Mouse (Mus musculus) stomach, embryonic 15.5 days (tissue): ENCODE measurements around the gene Tbcd. TPM values are rescaled to one million over a fixed set of nuclear protein-coding genes. Genes with fewer than 3 reads are reported as not detected.

Experiments
- ATAC-seq: fragments of 200-750 bp; cut with Nextera tagmentation; 2 replicates; pipeline ENCODE4 v1.8.0; 2017; ENCODE audit warnings: low read depth, moderate number of reproducible peaks, moderate TSS enrichment; ENCODE audit not compliant: insufficient read depth, low FRiP score
- H3K27ac ChIP-seq: fragments of 300-500 bp; sonication (generic); 2 replicates; pipeline ENCODE4 v1.5.1; 2015; ENCODE audit warnings: mild to moderate bottlenecking, inconsistent platforms
- H3K27me3 ChIP-seq: fragments of 300-500 bp; sonication (generic); replicated peaks from 2 replicates; pipeline ENCODE4 v1.6.1; 2015; ENCODE audit warnings: inconsistent platforms
- H3K36me3 ChIP-seq: fragments of 300-500 bp; sonication (generic); 2 replicates; pipeline ENCODE4 v1.6.1; 2015; ENCODE audit warnings: inconsistent platforms
- H3K4me1 ChIP-seq: fragments of 300-500 bp; sonication (generic); 2 replicates; pipeline ENCODE4 v1.6.1; 2015; ENCODE audit warnings: inconsistent platforms
- H3K4me2 ChIP-seq: fragments of 300-500 bp; sonication (generic); 2 replicates; pipeline ENCODE4 v1.6.1; 2015; ENCODE audit warnings: mild to moderate bottlenecking, inconsistent platforms
- H3K4me3 ChIP-seq: fragments of 300-500 bp; sonication (generic); replicated peaks from 2 replicates; pipeline ENCODE4 v1.5.1; 2015; ENCODE audit warnings: inconsistent platforms
- H3K9ac ChIP-seq: fragments of 300-500 bp; sonication (generic); 2 replicates; pipeline ENCODE4 v1.6.1; 2015; ENCODE audit warnings: inconsistent platforms
- H3K9me3 ChIP-seq: fragments of 300-500 bp; sonication (generic); 2 replicates; pipeline ENCODE4 v1.6.1; 2016; ENCODE audit warnings: inconsistent platforms
- WGBS: fragments of 180-500 bp; shearing (Covaris S2); methylation state at CpG from one replicate; pipeline ENCODE4 v1.1.7; 2015; 5-methylcytosine and 5-hydroxymethylcytosine counted together
- polyA plus RNA-seq: library from polyadenylated mRNA; unstranded; fragments of >200 nt; fragmentation: Nextera tagmentation; extraction: Ambion mirVana; gene quantifications from 2 replicates; pipeline ENCODE4 v1.2.1, GENCODE M21; 2015

Gene Tbcd
- polyA plus RNA-seq, 1 experiment from 2014 or later, result 34.6 TPM

DNA sequence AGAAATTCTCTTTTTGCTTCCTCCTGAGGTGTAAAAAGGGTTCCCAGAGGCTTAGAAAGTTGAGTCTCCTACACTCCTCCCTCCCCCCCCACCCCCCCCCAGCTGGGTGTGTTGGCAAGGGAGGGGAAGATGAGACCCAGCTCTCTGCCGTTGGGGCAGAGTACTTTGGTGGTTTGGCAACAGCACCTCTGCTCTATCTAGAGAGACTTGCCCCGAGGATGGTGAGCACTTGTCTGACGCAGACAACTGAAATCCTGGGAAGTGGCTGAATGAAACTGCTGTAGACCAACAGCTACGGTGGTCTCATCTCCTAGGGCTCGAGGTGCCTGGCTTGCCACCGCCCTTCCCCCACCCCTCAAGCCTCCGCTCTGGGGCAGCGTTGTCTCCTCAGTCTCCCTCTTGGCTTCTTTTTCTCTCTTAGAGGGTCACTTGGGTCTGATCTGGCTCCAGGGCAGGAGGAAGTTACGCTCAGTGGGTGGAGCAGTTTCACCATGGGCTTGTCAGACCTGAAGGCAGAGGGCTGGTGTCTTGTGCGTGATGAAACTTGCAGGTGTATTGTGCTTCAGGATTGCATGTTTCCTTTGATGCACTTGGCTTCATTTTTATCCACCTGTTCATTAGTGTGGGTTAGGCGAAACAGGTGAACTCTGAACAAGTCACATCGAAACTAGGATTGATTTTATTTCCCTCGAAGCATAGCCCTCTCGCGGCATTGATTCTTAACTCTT, 27.9 kb downstream of the Tbcd start:
- Histone ChIP-seq H3K27ac (peak overlapping the region; percentile 63), H3K4me3 (no peak overlapping the region), H3K9me3 (no peaks in the 10 kb centered on the region), H3K9ac (no peak overlapping the region), H3K27me3 (no peaks in the 10 kb centered on the region), H3K4me2 (no peak overlapping the region), H3K4me1 (no peaks in the 10 kb centered on the region), H3K36me3 (peaks cover 11% of the 10 kb centered on the region; the same call in 1 of the 2 replicates)
- 82% methylated on average over 15 of the region's 15 CpGs for WGBS
- ATAC-seq, result no peak

DNA sequence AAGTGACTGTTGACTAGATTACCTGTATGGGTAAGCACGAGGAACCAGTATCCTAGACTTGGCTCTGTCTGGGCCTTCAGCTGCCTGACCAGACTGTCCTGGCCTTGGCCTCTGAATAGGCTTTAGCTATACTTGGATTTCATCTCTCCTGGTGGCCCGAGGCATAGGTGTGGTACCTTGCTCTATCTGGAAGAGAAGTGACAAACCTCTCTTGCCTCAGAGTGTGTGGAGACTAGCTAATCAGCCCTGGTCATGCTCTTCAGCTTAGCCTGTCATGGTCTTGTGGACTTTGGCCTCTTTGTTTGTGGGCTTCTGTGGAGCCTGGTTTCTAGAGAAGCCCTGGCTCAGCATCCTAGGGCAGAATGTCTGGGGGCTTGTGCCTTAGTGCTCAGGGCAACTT, 29.4 kb downstream of the Tbcd start:
- no peaks in the 10 kb centered on the region for H3K9me3 ChIP-seq
- no peaks in the 10 kb centered on the region for H3K27me3 ChIP-seq
- no peak overlapping the region for H3K9ac ChIP-seq
- H3K4me3 ChIP-seq, result no peak overlapping the region
- ATAC-seq, result no peak
- WGBS, result 72% methylated on average over 2 of the region's 2 CpGs
- no peaks in the 10 kb centered on the region for H3K4me1 ChIP-seq
- H3K36me3 ChIP-seq, result peaks cover 9% of the 10 kb centered on the region; the same call in 1 of the 2 replicates
- H3K27ac ChIP-seq, result no peak overlapping the region
- H3K4me2 ChIP-seq, result no peak overlapping the region

DNA sequence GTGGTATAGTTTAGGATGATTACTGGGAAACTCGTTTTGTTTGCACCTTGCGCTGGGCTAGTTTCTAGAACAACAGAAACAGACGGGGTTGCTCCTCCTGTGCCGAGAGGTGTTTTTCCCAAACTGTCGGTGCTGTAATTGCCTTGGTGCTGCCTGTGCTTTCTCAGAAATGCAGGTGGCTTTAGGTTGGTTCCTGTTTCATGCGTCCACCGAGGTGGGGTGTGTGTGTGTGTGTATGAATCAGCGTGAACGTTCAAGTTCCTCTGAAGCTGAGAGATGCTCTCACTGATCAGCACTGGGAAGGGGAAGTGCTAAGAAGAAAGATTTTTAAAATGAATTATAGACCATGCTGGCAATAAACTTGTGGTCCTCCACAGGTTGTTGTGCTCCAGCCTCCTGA, 34.1 kb downstream of the Tbcd start:
- Histone ChIP-seq H3K36me3 (no peaks in the 10 kb centered on the region), H3K27me3 (no peaks in the 10 kb centered on the region), H3K9ac (no peak overlapping the region), H3K4me3 (no peak overlapping the region), H3K4me1 (no peaks in the 10 kb centered on the region), H3K27ac (peak overlapping the region; percentile 35; the same call in 1 of the 2 replicates), H3K9me3 (no peaks in the 10 kb centered on the region), H3K4me2 (no peak overlapping the region)
- no peak for ATAC-seq
- WGBS, result 69% methylated on average over 9 of the region's 9 CpGs

- Histone ChIP-seq H3K4me2 (no peak overlapping the region), H3K27me3 (no peaks in the 10 kb centered on the region), H3K4me1 (no peaks in the 10 kb centered on the region), H3K9me3 (no peaks in the 10 kb centered on the region), H3K4me3 (no peak overlapping the region), H3K36me3 (peaks cover 3% of the 10 kb centered on the region; the same call in 1 of the 2 replicates), H3K27ac (no peak overlapping the region), H3K9ac (no peak overlapping the region)
- ATAC-seq, result no peak
These were observed 38.9 kb downstream of the Tbcd start for GRCm38 (mm10) chr11:121490651-121491050.

DNA sequence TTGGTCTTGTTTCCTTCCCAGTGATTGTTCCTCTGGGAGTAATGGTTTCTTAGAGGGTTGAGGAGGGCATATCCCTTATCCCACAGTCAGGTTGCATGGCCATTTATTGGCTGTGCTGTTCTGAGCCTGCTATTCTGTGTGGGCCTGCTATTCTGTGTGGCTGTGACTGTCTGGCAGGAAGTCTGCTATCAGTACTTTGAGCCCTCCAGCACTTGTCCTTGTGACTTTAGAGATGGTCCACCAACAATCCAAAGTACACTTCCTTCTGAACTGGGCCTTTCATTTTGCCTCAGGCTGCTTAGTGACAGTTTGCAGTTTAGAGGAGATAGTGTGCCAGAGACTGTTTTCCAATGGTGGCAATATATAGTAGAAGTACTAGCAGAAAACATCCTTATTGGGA, 48.8 kb downstream of the Tbcd start:
- H3K9ac ChIP-seq, result no peak overlapping the region
- H3K9me3 ChIP-seq, result no peaks in the 10 kb centered on the region
- H3K36me3 ChIP-seq, result peaks cover 3% of the 10 kb centered on the region; the same call in 1 of the 2 replicates
- no peaks in the 10 kb centered on the region for H3K27me3 ChIP-seq
- no peaks in the 10 kb centered on the region for H3K4me1 ChIP-seq
- no peak overlapping the region for H3K4me2 ChIP-seq
- no peak overlapping the region for H3K27ac ChIP-seq
- H3K4me3 ChIP-seq, result no peak overlapping the region
- ATAC-seq, result no peak

GRCm38 (mm10) chr11:121501525-121501924, 49.8 kb downstream of the Tbcd start:
- no peak overlapping the region for H3K4me3 ChIP-seq
- no peaks in the 10 kb centered on the region for H3K4me1 ChIP-seq
- H3K4me2 ChIP-seq, result no peak overlapping the region
- WGBS, result 83% methylated on average over 4 of the region's 4 CpGs
- peaks cover 3% of the 10 kb centered on the region; the same call in 1 of the 2 replicates for H3K36me3 ChIP-seq
- no peak overlapping the region for H3K9ac ChIP-seq
- H3K9me3 ChIP-seq, result no peaks in the 10 kb centered on the region
- H3K27me3 ChIP-seq, result no peaks in the 10 kb centered on the region
- no peak overlapping the region for H3K27ac ChIP-seq
- no peak for ATAC-seq

GRCm38 (mm10) chr11:121502000-121502860, 50.5 kb downstream of the Tbcd start:
- Histone ChIP-seq H3K27me3 (no peaks in the 10 kb centered on the region), H3K9me3 (no peaks in the 10 kb centered on the region)
- 68% methylated on average over 4 of the region's 4 CpGs for WGBS

DNA sequence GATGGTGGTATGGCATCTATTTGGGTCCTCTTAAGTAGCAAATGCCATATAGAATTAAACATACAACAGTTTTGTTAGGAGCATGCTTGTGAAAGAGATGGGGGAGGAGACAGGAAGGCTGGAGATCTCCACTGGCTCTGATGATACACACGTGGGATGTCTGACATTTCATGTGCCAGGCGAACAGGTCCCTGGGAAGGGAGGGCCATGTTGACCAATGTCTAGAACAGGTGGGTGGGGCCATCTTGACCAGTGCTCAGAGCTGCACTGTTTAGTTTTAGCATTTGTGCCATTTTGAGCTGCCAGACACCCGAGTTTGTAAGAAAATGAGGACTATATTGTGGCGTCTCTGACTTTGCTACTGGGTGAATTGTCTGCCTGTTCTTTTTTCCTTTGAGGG, 56.7 kb downstream of the Tbcd start:
- H3K9me3 ChIP-seq, result no peaks in the 10 kb centered on the region
- H3K4me3 ChIP-seq, result no peak overlapping the region
- H3K27me3 ChIP-seq, result no peaks in the 10 kb centered on the region
- no peak overlapping the region for H3K4me2 ChIP-seq
- no peak for ATAC-seq
- peaks cover 3% of the 10 kb centered on the region; the same call in 1 of the 2 replicates for H3K4me1 ChIP-seq
- H3K36me3 ChIP-seq, result no peaks in the 10 kb centered on the region
- no peak overlapping the region for H3K9ac ChIP-seq
- no peak overlapping the region for H3K27ac ChIP-seq
- 68% methylated on average over 4 of the region's 4 CpGs for WGBS

More at GRCm38 (mm10) chr11:121502000-121502860, 50.5 kb downstream of the Tbcd start:
- no peak overlapping the region for H3K4me2 ChIP-seq
- H3K27ac ChIP-seq, result no peak overlapping the region
- no peak for ATAC-seq
- H3K4me1 ChIP-seq, result no peaks in the 10 kb centered on the region
- H3K9ac ChIP-seq, result no peak overlapping the region
- peaks cover 3% of the 10 kb centered on the region; the same call in 1 of the 2 replicates for H3K36me3 ChIP-seq
- no peak overlapping the region for H3K4me3 ChIP-seq

DNA sequence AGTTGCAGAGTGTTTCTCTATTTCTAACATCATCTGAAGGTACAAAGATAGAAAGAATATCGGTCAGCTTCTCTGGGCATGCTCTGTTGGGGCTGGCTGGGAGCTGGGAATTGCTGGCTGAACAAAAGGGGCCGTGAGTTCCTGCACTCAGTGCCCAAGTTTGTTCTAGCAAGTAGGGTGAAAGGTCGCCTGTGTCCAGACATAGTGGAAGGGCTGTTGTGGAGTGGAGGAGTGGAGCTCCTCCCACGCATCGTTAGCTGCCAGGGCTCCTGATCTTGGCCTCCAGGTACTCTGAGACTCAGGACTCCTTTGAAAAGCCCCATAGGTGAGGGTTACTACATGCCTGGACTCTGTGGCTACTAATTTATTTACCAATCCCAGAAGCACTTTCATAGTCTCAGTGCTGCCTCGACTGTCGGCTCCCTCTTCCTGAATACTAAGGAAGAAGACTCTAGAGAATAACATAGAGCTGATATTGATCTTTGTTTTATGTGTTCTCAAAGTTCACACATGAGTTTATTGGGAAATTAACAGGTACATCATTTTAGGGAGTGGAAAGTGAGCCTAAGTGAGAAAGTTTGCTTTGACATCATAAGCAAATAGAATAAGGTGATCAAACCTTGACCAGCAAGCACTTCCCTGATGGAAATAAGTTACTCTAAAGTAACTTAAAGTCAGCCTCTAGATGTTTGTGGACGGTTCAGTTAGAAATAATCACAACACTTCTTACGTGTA, 58.9 kb downstream of the Tbcd start:
- Histone ChIP-seq H3K36me3 (no peaks in the 10 kb centered on the region), H3K9ac (no peak overlapping the region), H3K27me3 (no peaks in the 10 kb centered on the region), H3K27ac (peak overlapping the region; percentile 6; the same call in 1 of the 2 replicates), H3K4me3 (no peak overlapping the region), H3K9me3 (no peaks in the 10 kb centered on the region), H3K4me2 (no peak overlapping the region), H3K4me1 (peaks cover 3% of the 10 kb centered on the region; the same call in 1 of the 2 replicates)
- no peak for ATAC-seq
- WGBS, result 65% methylated on average over 9 of the region's 9 CpGs

GRCm38 (mm10) chr11:121512896-121513572, 61.3 kb downstream of the Tbcd start:
- Histone ChIP-seq H3K9me3 (no peaks in the 10 kb centered on the region), H3K27me3 (no peaks in the 10 kb centered on the region), H3K4me2 (no peak overlapping the region), H3K9ac (no peak overlapping the region), H3K36me3 (no peaks in the 10 kb centered on the region), H3K4me3 (no peak overlapping the region), H3K4me1 (peaks cover 21% of the 10 kb centered on the region; the same call in 1 of the 2 replicates), H3K27ac (no peak overlapping the region)
- no peak for ATAC-seq
- WGBS, result 85% methylated on average over 8 of the region's 8 CpGs

DNA sequence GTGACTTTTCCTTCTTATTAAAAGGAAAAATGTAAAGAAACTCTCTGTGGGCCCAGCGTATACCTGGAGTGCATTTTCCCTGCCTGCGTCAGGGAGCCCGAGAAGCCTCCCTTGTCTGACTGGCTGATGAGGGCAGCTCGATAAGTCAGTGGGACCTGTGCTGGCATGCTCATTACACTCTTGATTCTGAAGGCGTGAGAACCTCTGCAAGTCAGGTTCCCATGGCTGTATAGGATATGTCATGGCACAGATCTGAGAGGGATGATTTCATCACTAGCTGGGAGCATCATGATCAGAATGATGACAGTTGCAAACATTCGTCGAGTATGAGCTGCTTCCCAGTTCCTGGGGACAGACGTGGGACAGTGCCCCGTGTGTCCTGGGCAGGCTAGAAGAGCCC, 64.2 kb downstream of the Tbcd start:
- H3K4me2 ChIP-seq, result no peak overlapping the region
- H3K4me1 ChIP-seq, result 0 out of 2 replicates have a peak, but pooled peaks cover 24% of the 10 kb centered on the region
- ATAC-seq, result no peak
- 80% methylated on average over 9 of the region's 9 CpGs for WGBS
- H3K27me3 ChIP-seq, result no peaks in the 10 kb centered on the region
- no peaks in the 10 kb centered on the region for H3K36me3 ChIP-seq
- no peak overlapping the region for H3K4me3 ChIP-seq
- H3K9ac ChIP-seq, result no peak overlapping the region
- no peaks in the 10 kb centered on the region for H3K9me3 ChIP-seq
- peak overlapping the region; percentile 77 for H3K27ac ChIP-seq
